Mouse (Mus musculus) right cerebral cortex, postnatal 4 days (tissue): ENCODE measurements around the gene Phf19.

ENCODE experiments used
- DNase-seq: peaks from one replicate; pipeline ENCODE4 v3.0.0-alpha.2; 2022

The Phf19 gene

GRCm38 (mm10) chr2:34895503-34896113, 18.2 kb downstream of the Phf19 start:
- no peak for DNase-seq

GRCm38 (mm10) chr2:34893950-34894349, 19.9 kb downstream of the Phf19 start:
- DNase-seq: no peak

GRCm38 (mm10) chr2:34884186-34884585, 29.6 kb downstream of the Phf19 start:
- DNase-seq: no peak

GRCm38 (mm10) chr2:34883190-34883589, 30.6 kb downstream of the Phf19 start:
- DNase-seq: no peak

- no peak for DNase-seq
Measured at GRCm38 (mm10) chr2:34882757-34883156, 31.1 kb downstream of the Phf19 start.

- DNase-seq: no peak
Measured at GRCm38 (mm10) chr2:34880054-34880453, 33.8 kb downstream of the Phf19 start.

- DNase-seq: no peak
Measured at GRCm38 (mm10) chr2:34874816-34875345, 38.9 kb downstream of the Phf19 start, which contains the start of gene Psmd5. Psmd5 (minus strand) TSS chr2:34874968.

GRCm38 (mm10) chr2:34874271-34874670, 39.6 kb downstream of the Phf19 start, which contains the start of gene Cutal:
Cutal (plus strand) TSS chr2:34874396.
- no peak for DNase-seq

- DNase-seq: peak; percentile 82
Measured at GRCm38 (mm10) chr2:34870520-34871474, 43.0 kb downstream of the Phf19 start.

GRCm38 (mm10) chr2:34869680-34870079, 44.1 kb downstream of the Phf19 start:
- DNase-seq: no peak

GRCm38 (mm10) chr2:34857728-34858127, 56.1 kb downstream of the Phf19 start:
- DNase-seq: no peak

- DNase-seq: no peak
Measured at GRCm38 (mm10) chr2:34855265-34855664, 58.6 kb downstream of the Phf19 start.

- no peak for DNase-seq
Measured at GRCm38 (mm10) chr2:34847702-34848101, 66.1 kb downstream of the Phf19 start.
